Mouse (Mus musculus) liver, embryonic 16.5 days (tissue): ENCODE data around the gene Acot5. TPM values are rescaled to one million over a fixed set of nuclear protein-coding genes. Genes with fewer than 3 reads are reported as not detected.

Source experiments
- ATAC-seq: fragments of 200-750 bp; cut with Nextera tagmentation; 2 replicates; pipeline ENCODE4 v1.8.0; 2017; ENCODE audit warnings: low read depth, mild to moderate bottlenecking, moderate number of reproducible peaks, moderate library complexity
- H3K27ac ChIP-seq: fragments of 300-500 bp; sonication (generic); 2 replicates; pipeline ENCODE4 v1.5.1; 2014; ENCODE audit warnings: mild to moderate bottlenecking, low read length
- H3K27me3 ChIP-seq: fragments of 300-500 bp; sonication (generic); 2 replicates; pipeline ENCODE4 v1.6.1; 2014; ENCODE audit warnings: low read depth, low read length, mixed read lengths; ENCODE audit not compliant: control insufficient read depth, insufficient read depth
- H3K36me3 ChIP-seq: fragments of 300-500 bp; sonication (generic); 2 replicates; pipeline ENCODE4 v1.6.1; 2014; ENCODE audit warnings: mild to moderate bottlenecking; ENCODE audit not compliant: control insufficient read depth, insufficient read depth
- H3K4me1 ChIP-seq: fragments of 300-500 bp; sonication (generic); 2 replicates; pipeline ENCODE4 v1.6.1; 2014; ENCODE audit warnings: low read depth, low read length, mixed read lengths; ENCODE audit not compliant: control insufficient read depth
- H3K4me2 ChIP-seq: fragments of 300-500 bp; sonication (generic); 2 replicates; pipeline ENCODE4 v1.6.1; 2014; ENCODE audit warnings: low read depth, low read length, mixed read lengths
- H3K4me3 ChIP-seq: fragments of 300-500 bp; sonication (generic); 2 replicates; pipeline ENCODE4 v1.5.1; 2014; ENCODE audit warnings: low read depth, mild to moderate bottlenecking, low read length
- H3K9ac ChIP-seq: fragments of 300-500 bp; sonication (generic); 2 replicates; pipeline ENCODE4 v1.6.1; 2014; ENCODE audit warnings: low read depth, low read length
- H3K9me3 ChIP-seq: fragments of 300-500 bp; sonication (generic); replicated peaks from 2 replicates; pipeline ENCODE4 v1.6.1; 2016; ENCODE audit warnings: low read length; ENCODE audit not compliant: control insufficient read depth
- WGBS: fragments of 180-500 bp; shearing (Covaris S2); extraction: QIAGEN DNeasy Blood & Tissue Kit; methylation state at CpG from one replicate; pipeline ENCODE4 v1.1.7; 2014; ENCODE audit not compliant: insufficient replicate concordance; 5-methylcytosine and 5-hydroxymethylcytosine counted together
- polyA plus RNA-seq: library from polyadenylated mRNA; unstranded; fragments of >200 nt; fragmentation: Nextera tagmentation; extraction: Ambion mirVana; gene quantifications from 2 replicates; pipeline ENCODE4 v1.2.1, GENCODE M21; 2015

Gene Acot5
- polyA plus RNA-seq, 1 experiment from 2014 or later = not detected

DNA sequence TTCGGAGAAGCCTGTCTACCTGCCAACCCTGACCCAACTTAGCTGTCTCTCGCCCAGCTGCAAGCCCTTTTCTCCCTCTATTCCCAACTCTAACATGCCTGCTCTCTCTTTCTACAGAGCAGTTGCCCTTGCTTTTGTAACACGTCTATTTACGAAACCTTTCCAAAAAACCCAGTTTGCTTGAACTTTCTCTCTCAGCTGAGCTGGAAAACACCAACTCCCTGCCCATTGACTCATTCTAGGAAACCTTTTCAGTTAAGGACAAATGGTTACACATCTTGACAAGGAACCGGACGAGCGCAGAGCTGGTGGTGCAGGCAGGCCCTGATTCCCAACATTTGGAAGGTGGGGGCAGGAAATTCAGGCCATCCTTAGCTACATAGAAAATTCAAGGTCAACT, 16.5 kb upstream of the Acot5 start:
- no peaks in the 10 kb centered on the region for H3K36me3 ChIP-seq
- peak overlapping the region; percentile 41 for H3K4me2 ChIP-seq
- H3K9ac ChIP-seq = no peak overlapping the region
- peak overlapping the region; percentile 51 for H3K4me3 ChIP-seq
- peaks cover 20% of the 10 kb centered on the region for H3K27me3 ChIP-seq
- H3K27ac ChIP-seq = peak overlapping the region; percentile 12; the same call in 1 of the 2 replicates
- no peaks in the 10 kb centered on the region for H3K9me3 ChIP-seq
- ATAC-seq = no peak
- WGBS = 52% methylated on average over 7 of the region's 7 CpGs
- no peaks in the 10 kb centered on the region for H3K4me1 ChIP-seq

DNA sequence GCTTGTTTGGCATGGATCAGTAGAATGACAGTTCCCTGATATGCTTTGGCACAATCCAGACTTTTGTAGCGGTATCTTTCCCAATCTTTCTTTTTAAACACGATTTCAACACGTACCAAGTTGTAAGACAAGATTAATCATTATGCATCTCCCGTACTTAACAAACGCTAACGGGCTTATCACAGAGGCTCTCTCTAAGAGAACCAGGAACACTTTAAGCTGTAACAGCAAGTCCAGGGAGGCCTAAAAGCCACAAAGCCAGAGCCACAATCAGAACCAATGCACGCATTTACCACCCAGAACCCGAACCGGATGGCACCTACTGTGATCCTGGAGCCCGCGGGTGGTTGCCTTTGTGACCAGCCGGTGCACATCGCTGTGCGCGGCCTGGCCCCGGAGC, 16.0 kb upstream of the Acot5 start:
- Histone ChIP-seq H3K9ac (no peak overlapping the region), H3K4me3 (peak overlapping the region; percentile 51)

DNA sequence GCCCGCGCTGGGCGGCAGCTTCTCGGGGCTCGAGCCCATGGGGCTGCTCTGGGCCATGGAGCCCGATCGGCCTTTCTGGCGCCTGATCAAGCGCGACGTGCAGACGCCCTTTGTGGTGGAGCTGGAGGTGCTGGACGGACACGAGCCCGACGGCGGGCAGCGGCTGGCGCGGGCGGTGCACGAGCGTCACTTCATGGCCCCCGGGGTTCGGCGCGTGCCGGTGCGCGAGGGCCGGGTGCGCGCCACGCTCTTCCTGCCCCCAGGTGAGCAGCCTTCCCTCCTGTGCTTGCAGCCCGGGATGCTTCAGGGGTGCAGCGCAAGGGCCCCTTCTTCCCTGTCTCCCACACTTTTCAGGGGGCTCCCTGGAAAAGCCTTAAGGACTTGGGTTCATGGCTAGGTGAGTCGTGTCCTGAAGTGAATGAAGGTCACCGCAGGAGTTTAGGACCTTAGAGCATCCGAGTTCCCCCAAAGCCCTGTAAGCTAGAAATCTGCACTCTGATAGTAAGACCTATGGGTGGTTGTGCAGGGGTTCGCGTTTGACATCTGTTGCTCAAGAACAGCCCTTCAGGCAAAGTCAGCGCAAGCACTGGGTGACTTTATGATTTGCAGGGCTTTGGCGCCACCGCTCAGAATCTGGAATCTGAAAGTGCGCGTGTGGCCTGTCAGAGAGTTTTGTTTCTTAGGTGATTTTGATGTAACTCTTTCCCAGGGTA, 15.3 kb upstream of the Acot5 start:
- Histone ChIP-seq H3K9ac (peak overlapping the region; percentile 28; the same call in 1 of the 2 replicates), H3K36me3 (no peaks in the 10 kb centered on the region), H3K4me1 (no peaks in the 10 kb centered on the region), H3K27ac (peak overlapping the region; percentile 26), H3K27me3 (peaks cover 20% of the 10 kb centered on the region), H3K4me2 (peak overlapping the region; percentile 52), H3K4me3 (peak overlapping the region; percentile 51), H3K9me3 (no peaks in the 10 kb centered on the region)
- WGBS = 3% methylated on average over 35 of the region's 46 CpGs
- peak; percentile 66; the same call in 1 of the 2 replicates for ATAC-seq

More for the DNA sequence above, 16.0 kb upstream of the Acot5 start:
- Histone ChIP-seq H3K36me3 (no peaks in the 10 kb centered on the region), H3K27ac (peak overlapping the region; percentile 26), H3K4me2 (peak overlapping the region; percentile 52), H3K4me1 (no peaks in the 10 kb centered on the region), H3K9me3 (no peaks in the 10 kb centered on the region), H3K27me3 (peaks cover 20% of the 10 kb centered on the region)
- 10% methylated on average over 16 of the region's 16 CpGs for WGBS
- peak; percentile 30; the same call in 1 of the 2 replicates for ATAC-seq

DNA sequence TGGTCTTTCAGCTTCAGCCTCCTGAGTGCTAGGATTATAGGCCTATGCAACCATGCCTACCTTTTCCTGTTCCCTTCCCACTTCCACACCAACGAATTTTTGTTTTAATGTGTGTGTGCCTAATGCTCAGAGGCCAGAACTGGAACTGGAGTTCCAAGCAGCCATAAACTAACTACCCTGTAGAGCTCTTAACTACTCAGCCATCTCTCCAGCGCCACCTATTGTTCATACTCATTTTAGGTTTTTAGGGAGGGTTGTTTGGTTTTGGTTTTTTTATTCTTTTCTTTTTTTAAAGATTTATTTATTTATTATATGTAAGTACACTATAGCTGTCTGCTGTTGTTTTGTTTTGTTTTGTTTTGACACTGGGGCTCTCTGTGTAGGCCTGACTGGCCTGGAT, 8.2 kb upstream of the Acot5 start:
- ATAC-seq = no peak
- H3K4me3 ChIP-seq = no peak overlapping the region
- no peaks in the 10 kb centered on the region for H3K36me3 ChIP-seq
- no peak overlapping the region for H3K27ac ChIP-seq
- no peaks in the 10 kb centered on the region for H3K4me1 ChIP-seq
- WGBS = 14% methylated on average over 2 of the region's 2 CpGs
- H3K4me2 ChIP-seq = no peak overlapping the region
- H3K9me3 ChIP-seq = no peaks in the 10 kb centered on the region
- H3K9ac ChIP-seq = no peak overlapping the region
- no peaks in the 10 kb centered on the region for H3K27me3 ChIP-seq

DNA sequence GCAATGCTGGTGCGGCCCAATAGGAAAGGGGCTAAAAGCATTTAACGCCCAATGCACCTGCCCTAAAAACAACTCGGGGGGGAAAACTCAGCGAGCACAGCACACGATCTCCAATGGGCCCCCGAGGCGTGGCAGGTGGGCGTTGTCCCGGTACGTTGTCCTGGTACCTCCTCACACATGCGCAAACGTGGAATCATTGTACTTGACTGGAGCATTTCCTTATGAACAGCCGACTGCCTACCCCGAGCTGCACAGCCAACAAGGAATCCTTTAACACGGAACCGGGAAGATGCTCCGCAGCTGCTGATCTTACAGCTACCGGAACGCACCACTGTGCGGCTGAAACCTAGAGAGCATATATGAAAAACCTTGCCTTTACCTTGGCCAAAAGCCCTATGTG, 6.8 kb upstream of the Acot5 start:
- no peak for ATAC-seq
- Histone ChIP-seq H3K4me3 (no peak overlapping the region), H3K27me3 (peaks cover 7% of the 10 kb centered on the region; the same call in 1 of the 2 replicates), H3K9me3 (no peaks in the 10 kb centered on the region), H3K4me2 (no peak overlapping the region), H3K4me1 (no peaks in the 10 kb centered on the region), H3K36me3 (no peaks in the 10 kb centered on the region), H3K9ac (no peak overlapping the region), H3K27ac (no peak overlapping the region)
- WGBS = 79% methylated on average over 20 of the region's 20 CpGs

DNA sequence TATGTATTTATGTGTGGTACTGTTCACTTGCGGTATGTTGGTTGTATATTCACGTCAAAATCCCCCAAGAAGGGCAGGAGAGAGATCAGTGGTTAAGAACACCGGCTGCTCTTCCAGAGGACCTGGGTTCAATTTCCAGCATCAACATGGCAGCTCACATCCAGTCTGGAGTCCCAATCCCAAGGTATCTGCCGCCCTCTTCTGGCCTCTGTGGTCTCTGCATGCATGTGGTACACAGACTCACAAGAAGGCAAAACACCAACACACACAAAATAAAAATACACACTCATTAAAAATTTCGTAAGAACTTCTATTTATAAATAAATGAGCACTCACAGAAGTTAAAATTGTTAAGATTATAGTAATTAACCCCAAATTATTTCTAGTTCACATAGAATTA, 5.9 kb upstream of the Acot5 start:
- Histone ChIP-seq H3K4me1 (no peaks in the 10 kb centered on the region), H3K4me3 (no peak overlapping the region), H3K9me3 (no peaks in the 10 kb centered on the region), H3K27ac (no peak overlapping the region), H3K36me3 (no peaks in the 10 kb centered on the region), H3K27me3 (peaks cover 8% of the 10 kb centered on the region), H3K9ac (no peak overlapping the region), H3K4me2 (no peak overlapping the region)
- WGBS = 60% methylated on average over 5 of the region's 5 CpGs
- no peak for ATAC-seq

DNA sequence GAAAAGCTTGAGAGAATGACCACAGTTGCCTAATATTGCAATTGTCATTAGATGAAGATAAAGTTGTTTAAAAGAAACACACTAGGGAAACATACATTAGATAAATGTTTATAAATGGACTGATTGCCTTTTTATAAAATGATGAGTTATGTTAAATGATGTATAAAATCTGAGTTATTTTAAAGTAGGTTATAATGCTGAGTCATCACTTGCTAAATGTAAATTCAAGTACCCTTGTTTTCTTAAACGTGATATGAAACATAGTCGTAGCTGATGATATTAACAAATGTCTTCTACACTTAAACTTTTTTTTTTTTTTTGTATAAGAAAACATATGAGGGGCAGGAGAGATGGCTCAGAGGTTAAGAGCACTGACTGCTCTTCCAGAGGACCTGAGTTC, 5.3 kb upstream of the Acot5 start:
- H3K36me3 ChIP-seq = no peaks in the 10 kb centered on the region
- peaks cover 14% of the 10 kb centered on the region for H3K27me3 ChIP-seq
- H3K9me3 ChIP-seq = no peaks in the 10 kb centered on the region
- H3K9ac ChIP-seq = no peak overlapping the region
- 66% methylated on average over 2 of the region's 2 CpGs for whole genome bisulfite sequencing
- H3K27ac ChIP-seq = no peak overlapping the region
- no peak overlapping the region for H3K4me2 ChIP-seq
- ATAC-seq = no peak
- no peaks in the 10 kb centered on the region for H3K4me1 ChIP-seq
- H3K4me3 ChIP-seq = no peak overlapping the region

DNA sequence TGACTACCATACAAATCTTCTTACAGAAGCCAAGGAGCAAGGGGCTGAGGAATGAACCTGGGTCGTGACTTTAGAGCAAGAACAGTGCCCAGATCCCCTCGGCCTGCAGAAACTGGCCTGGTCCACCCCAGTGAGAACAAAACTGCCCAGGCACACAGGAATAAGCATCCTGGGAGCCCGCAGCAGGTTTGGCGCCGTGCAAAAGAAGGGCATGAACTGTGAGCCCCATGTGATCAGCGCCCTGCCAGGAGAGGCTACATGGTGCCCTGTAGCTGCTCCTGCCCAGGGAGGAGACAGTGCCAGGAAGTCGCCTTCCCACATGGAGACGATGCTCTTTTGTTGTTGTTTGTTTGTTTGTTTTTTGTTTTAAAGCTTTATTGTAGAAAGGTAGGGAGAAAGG, 4.5 kb upstream of the Acot5 start:
- Histone ChIP-seq H3K27me3 (peaks cover 20% of the 10 kb centered on the region), H3K27ac (no peak overlapping the region), H3K9ac (no peak overlapping the region), H3K4me1 (no peaks in the 10 kb centered on the region), H3K4me2 (no peak overlapping the region), H3K4me3 (no peak overlapping the region), H3K36me3 (no peaks in the 10 kb centered on the region), H3K9me3 (no peaks in the 10 kb centered on the region)
- ATAC-seq = no peak
- WGBS = 54% methylated on average over 8 of the region's 8 CpGs

DNA sequence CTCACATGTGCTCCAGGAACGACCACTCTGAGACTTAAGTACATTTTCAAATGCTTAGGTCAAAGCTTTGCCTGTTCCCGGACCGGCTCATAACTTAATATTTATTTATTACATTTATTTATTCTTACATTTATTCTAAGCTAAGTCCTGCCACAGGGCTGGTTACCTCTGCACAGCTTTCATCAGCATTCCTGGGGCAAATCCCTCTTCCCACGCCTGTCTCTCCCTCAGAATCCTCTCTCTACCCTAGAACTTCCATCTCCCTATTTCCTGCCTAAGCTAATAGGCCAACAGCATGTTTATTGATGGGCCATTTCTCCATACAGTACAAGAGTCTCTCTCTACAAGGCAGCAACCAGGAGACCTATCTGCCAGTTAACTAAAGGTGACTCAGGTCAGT, 1.4 kb upstream of the Acot5 start:
- ATAC-seq = no peak

More for the DNA sequence above, 1.4 kb upstream of the Acot5 start:
- Histone ChIP-seq H3K4me1 (no peaks in the 10 kb centered on the region), H3K9ac (no peak overlapping the region), H3K4me2 (no peak overlapping the region), H3K27me3 (peaks cover 34% of the 10 kb centered on the region), H3K27ac (no peak overlapping the region), H3K36me3 (no peaks in the 10 kb centered on the region), H3K4me3 (no peak overlapping the region), H3K9me3 (no peaks in the 10 kb centered on the region)
- WGBS = 67% methylated on average over 4 of the region's 4 CpGs
